Mouse (Mus musculus) T-helper 17 cell (primary cell): Measurements from ENCODE around the gene Grip1.

Experiments used
- in situ Hi-C, 2 experiments: fragments of 300-600 bp; cut with MboI, MseI; formaldehyde crosslinking; loops; 1 replicate in 1 of 2; 2 replicates in 1 of 2; pipeline ENCODE4 v1.15.1; 2025; ENCODE audit warnings: high pct_unique_total_duplicates in 2 of 2

Gene Grip1

DNA sequence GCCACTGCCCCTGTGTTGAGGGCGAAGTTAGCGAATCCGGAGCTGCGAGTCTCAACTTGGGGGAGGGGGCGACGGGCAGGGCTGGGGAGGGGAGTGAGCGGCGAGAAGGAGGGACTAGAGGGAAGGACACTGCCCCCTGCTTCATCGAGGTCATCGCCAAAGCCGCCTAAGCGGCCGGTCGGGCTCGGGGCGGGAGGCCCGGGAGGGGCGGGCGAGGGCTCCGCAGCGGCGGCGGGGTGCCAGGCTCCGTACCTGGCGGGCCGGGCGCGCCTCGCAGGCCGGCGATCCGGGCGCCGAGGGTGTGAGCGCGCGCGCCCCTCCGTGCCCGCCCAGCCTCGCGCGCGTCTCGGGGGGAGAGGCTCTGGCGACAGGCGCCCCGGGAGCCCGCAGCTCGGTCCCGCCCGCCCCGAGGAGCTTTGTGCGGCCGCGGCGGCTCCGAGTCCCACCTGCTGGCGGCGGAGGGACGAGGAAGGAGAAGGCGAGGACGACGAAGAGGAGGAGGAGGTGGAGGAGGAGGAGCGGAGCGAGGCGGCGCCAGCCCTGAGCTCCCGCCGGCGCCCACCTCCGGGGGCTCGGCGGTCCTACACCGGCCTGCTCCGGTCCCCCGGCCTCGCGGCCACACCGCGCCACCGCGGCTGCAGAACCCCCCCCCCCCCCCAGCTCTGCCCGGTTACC, at the start of gene Grip1:
Gene Grip1 (plus strand): TSS at position 400 of the 675 bp plus-strand sequence.
- in situ Hi-C loops: no loop called here

DNA sequence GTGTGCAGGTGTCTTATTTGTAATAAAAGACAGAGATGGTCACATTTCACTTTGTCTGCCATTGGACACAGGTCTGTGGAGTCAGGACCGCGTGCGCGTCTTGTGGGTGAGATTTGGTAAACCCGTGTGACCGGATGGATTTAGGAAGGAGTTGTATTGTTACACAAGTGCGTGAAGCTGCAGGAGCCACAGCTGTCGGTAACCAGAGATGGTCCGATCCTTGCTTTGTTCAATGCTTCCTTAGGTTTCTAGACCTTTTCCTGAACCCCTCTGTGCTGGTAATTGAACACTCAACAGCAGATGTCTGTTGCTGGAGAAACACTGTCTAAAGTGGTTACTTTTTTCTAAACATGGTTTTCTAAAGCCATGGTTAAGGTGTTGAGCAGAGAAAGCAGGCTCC, 48.5 kb upstream of the Grip1 start:
- in situ Hi-C loops: loop anchor here in 1 of 2 experiments (10.0 kb wide), 1 partner anchor 390 kb away; no protein-coding TSS in a partner anchor

GRCm38 (mm10) chr10:119405612-119406011, 48.0 kb upstream of the Grip1 start:
- in situ Hi-C loops: loop anchor here in 1 of 2 experiments (10.0 kb wide), 1 partner anchor 389 kb away; no protein-coding TSS in a partner anchor

- in situ Hi-C loops: loop anchor here in 1 of 2 experiments (10.0 kb wide), 1 partner anchor 386 kb away; no protein-coding TSS in a partner anchor
Measured at GRCm38 (mm10) chr10:119408327-119408726, 45.3 kb upstream of the Grip1 start.

- in situ Hi-C loops: no loop called here
Measured at GRCm38 (mm10) chr10:119413238-119413637, 40.4 kb upstream of the Grip1 start.

GRCm38 (mm10) chr10:119415106-119415505, 38.5 kb upstream of the Grip1 start:
- in situ Hi-C loops: no loop called here

- in situ Hi-C loops: no loop called here
Measured at GRCm38 (mm10) chr10:119421418-119421817, 32.2 kb upstream of the Grip1 start.

DNA sequence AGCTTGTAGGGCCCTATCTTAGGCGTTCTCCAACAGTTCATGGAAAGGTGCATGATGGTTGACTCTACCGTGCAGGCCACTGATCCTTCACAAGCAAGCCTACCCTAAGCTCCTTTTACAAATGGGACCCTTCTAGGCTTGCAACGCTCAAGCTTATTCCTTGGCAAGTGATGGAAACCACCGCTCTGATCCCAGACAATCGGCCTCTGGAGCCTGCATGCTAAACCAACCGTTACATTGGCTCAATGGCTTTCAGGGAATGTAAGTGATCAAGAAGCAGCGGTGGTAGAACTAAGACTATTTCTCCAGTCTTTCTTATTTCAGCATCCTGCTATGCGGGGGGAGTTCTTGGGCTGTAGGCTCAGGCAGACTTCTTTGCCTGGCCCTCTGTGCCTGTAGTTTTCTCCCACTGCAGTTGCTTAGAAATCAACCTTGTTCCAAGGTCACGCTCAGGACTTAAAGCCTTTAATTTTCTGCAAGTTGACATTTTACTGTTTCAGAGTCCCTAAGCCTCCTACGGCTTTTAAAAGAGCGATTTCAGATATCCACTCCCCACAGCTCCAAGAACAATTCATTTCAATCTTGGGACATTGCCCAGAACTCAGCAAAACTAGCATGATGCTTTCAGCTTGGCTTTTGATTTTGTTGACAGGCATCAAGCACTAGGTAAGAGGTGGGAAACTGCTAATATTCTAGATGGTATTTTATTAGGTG, 29.7 kb upstream of the Grip1 start:
- in situ Hi-C loops: no loop called here

- in situ Hi-C loops: no loop called here
Measured at GRCm38 (mm10) chr10:119427653-119428052, 26.0 kb upstream of the Grip1 start.

- in situ Hi-C loops: no loop called here
Measured at GRCm38 (mm10) chr10:119428106-119428505, 25.5 kb upstream of the Grip1 start.

DNA sequence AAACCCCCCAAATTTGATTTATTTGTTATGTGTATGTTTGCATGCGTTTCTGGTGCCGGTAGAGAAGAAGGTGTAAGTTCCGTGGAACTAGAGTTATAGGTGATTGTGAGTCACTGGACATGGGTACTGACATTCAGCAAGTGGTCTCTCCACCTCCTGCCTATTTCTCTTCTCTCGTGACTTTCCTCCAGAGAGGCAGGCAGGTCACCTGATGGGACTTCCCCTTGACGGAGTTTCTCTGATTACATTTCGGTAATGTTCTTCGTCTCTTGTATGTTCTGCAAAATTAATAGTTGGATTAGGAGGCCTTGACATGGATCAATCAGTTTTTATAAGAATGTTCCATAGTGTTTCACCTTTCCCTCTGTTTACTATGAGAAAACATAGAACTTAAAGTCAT, 23.4 kb upstream of the Grip1 start:
- in situ Hi-C loops: no loop called here

DNA sequence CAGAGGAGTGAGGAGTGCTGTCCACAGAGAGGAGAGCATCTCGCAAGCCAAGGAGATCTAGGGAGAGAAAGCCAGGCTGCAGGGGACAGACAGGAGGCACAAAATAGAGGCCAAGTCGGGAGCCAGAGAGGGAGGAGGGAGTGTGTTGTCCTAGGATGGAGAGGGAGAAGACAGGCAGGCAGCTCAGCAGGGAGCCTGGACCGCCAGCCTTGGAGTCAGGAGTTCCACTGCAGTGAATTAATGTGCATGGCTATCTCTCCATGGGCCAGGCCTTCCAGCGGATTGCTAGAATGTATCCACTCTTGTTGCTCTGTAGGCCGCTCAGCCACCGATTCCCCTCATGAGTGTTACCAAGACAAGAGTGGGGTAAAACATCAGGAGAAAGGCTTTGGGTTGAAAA, 21.8 kb upstream of the Grip1 start:
- in situ Hi-C loops: no loop called here

GRCm38 (mm10) chr10:119435818-119436217, 17.8 kb upstream of the Grip1 start:
- in situ Hi-C loops: no loop called here

- in situ Hi-C loops: no loop called here
Measured at GRCm38 (mm10) chr10:119437319-119437718, 16.3 kb upstream of the Grip1 start.

DNA sequence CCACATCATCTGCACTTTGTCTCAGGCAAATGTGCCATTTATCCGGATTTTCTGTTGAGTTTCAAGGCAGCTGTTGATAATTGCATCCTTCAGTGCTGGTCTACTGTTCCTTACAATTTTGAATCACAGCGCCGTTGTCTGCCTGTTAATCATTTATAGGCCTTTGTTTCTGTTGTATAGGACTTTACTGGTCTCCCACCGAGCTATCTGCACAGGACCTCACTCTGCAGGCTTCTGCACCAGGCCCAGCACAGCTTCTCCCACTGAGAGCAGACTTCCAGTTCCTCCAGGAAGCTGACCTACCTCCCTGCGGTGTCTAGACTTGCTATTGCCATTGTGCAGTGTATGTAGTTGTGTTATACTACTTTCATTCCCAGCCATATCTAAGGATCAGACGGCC, 11.9 kb upstream of the Grip1 start:
- in situ Hi-C loops: no loop called here

GRCm38 (mm10) chr10:119447392-119447914, 6.2 kb upstream of the Grip1 start:
- in situ Hi-C loops: no loop called here

DNA sequence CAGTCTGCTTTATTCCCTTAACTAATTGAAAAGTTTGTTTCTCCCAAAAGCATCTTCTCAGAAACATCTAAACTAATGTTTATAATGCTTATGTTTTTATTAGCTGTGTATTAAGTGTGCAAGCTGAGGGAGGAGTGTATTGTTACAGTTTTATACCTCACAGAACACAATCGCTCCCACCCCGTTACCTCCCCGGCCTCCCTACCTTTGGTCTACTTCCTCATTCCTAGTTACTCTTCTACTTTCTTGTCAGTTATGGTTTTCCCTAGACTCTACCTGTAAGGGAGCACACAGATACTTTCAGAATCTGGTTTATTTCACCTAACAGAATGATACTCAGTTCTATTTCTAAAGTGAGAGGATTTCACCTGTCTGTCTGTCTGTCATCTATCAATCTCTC, 5.7 kb upstream of the Grip1 start:
- in situ Hi-C loops: no loop called here

GRCm38 (mm10) chr10:119452698-119453097, 932 bp upstream of the Grip1 start:
- in situ Hi-C loops: no loop called here

DNA sequence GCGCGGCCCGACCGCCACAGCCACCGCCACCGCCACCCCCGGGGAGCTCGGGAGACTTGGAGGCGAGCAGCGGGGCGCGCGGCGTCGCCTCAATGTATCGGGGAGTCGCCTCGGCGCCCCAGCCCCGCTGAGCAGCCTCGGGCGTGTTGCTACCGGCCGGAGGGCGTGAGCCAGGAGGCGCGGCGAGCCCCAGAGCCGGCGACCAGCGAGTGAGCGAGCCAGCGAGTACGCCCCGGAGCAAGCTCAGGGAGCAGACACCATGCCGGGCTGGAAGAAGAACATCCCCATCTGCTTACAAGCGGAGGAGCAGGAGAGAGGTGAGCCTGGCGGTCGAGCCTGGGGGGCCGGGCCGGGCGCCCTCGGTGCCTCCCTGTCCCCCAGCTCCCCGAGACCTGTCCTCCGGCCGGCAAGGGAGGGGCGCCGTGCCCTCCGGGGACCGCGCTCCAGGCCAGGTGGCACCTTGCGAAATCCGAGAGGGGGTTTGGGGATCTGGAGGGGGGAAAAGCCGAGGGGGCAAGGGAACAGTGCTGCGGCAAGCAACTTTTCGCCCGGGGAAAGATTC, 557 bp downstream of the Grip1 start:
- in situ Hi-C loops: no loop called here

DNA sequence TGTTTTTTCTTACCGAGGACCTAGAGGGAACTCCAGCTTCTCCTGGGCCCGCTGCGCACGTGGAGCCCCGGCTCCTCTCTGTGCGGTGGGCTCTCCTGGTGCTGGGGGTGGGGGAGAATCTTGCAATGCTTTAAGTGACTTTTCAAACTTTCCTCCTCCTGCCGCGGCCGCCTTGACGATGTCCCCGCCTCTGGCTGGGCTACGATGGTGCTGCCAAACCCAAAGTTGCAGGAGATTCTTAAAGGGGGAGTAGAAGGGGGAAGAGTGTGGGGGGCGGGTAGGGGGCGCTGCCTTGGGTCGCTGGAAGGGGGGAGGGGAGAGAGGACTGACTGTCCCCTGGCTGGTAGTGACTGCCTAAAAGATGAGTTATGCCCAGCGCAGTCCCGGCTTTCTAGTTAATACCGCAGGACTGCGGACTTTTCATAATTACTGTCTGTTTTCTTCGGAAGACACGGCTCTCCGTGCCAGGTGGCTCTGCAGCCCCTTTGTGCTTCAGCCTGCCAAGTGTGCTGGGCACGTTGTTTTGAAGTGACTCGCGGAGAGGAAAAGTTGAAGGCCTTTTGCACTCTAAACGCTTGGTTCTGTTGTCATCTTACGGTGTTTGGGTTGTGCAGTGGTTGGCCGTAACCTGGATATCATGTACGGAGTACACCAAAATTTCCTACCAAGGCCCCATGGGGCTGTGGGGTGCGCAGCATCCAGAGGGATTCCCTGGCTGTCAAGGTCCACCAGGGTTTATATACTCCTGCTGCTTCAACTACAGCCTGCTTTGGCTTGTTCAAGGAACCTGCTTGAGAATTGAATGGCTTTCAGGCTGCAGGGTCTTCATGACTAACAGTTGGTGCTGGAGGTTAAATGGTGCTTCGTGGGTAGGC, 1.3 kb downstream of the Grip1 start:
- in situ Hi-C loops: no loop called here

DNA sequence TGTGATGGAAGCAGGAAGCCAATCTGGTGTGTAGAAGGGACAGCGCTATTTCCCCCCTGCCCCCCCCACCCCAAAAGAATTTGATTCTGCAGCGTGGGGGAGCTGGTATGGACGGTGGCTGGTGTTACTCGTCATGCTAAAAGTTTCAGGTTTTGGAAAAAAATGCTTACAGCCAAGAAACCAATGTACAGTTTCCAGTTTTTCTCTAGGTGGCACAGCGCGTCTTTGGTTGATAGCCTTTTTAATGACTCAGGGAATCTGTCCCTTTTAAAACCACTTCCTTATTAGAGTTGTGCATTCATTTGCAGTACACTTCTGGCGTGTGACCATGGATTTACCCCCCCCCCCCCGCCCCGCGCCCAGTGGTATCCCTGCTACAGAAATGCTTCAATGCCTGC, 1.9 kb downstream of the Grip1 start:
- in situ Hi-C loops: no loop called here
